Mouse (Mus musculus) adrenal gland (tissue): ENCODE measurements around the gene Coasy.

Experiments used
- intact Hi-C: fragments of 180-260 bp; cut with DNase I; formaldehyde crosslinking; loops from one replicate; pipeline ENCODE4 v1.15.1; 2025

Coasy gene

GRCm38 (mm10) chr11:101130056-101130756 is 47.8 kb downstream of the Coasy start:
- intact Hi-C loops, result no loop called here

- intact Hi-C loops, result no loop called here
Observed at GRCm38 (mm10) chr11:101131187-101131586, 48.8 kb downstream of the Coasy start.

GRCm38 (mm10) chr11:101131701-101132100 is 49.3 kb downstream of the Coasy start:
- intact Hi-C loops, result no loop called here

DNA sequence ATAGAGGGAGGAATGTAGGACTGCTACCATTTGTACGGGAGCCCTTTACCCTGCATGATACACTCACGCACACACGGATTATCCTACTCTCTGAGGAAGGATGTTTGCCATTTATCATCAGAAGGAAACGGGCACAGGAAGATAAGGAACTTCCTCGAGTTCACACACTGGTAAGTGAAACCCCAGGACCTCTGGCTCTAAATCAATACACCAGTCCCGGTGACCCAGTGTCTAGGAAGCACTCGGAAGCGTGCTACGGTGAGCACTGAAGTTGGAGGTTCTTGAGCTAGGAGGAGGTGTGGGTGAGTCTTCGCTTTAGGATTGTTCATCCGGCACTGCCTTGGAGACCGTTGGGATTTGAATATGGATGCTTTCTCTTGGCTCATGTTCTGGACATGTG is 50.7 kb downstream of the Coasy start:
- intact Hi-C loops, result no loop called here

DNA sequence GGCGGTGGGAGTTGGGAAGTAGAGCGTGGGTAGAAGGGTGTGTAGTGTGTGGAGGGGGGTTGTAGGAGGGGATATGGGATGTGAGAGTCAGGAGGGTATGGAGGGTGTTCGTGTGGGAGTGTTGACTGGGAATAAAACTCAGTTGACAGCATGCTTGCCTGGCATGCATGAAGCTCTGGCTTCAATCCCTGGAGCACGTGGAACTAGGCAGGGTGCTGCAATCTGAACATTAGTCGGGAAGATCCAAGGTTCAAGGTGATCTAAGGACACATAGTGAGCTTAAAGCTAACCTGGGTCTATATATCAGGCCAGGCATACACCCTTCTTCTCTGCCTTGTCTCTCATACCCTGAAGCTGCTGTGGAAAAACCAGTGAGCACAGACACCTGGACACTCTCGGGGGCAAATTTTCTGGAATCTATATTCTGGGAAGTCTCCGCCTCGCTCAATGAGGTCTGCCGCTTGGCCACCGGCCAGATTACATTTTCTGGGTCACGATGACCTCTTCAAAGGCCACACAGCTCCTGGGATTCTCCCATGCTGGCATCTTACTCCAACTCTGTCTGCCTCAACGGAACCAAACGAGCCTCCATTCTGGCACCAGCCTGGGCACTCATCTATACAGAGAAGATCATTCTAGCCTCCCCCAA is 52.0 kb downstream of the Coasy start:
- intact Hi-C loops, result no loop called here
